Mouse (Mus musculus): ENCODE measurements at regions not wholly inside any gene's neighbourhood (a gene's known extent, or its start where the extent isn't known, plus 50 kb on each side); places are given as distances from the start of the nearest gene placed in this dataset.
"Not testable (repeated sequence)": the region's sequence is repeated elsewhere in the genome, so short reads cannot be mapped to it uniquely, and the experiment has no call there.

DNA sequence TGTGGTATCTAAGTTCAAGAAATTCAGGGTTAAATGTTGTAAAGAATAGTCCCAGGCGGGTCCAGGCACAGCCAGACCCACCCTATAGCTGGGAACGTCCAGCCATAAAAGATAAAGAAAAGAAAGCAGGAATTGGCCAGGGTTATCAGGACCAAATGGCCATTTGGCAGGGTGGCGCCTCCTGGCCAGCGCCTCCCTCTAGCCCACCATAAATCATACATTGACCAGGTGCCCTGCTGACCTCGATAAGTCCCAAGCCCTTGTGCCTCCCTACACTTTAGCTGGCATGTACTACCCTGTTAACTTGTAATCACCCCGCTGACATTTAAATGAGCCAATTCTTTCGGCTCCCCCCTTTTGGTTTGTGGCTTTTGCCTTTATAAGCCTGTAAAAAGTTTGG is 351.6 kb downstream of the Vrk1 start:
- TF ChIP-seq GATA1 (IDR thresholded peaks at IDR 0.05; ENCODE audit: borderline replicate concordance, low read length); FLI1 (IDR thresholded peaks at IDR 0.05; ENCODE audit: low read length): not testable (repeated sequence)
